Mouse (Mus musculus): ENCODE results near the gene 2900026A02Rik.

The 2900026A02Rik gene

GRCm38 (mm10) chr5:113174916-113175692 is 45.9 kb downstream of the 2900026A02Rik start:
- DNase-seq (ENCODE audit: low spot score in 2 of 2): no peak

- DNase-seq (ENCODE audit: low spot score in 2 of 2): peak in 1 of 2 experiments; percentile 75
Observed at GRCm38 (mm10) chr5:113173318-113173717, 47.7 kb downstream of the 2900026A02Rik start.

DNA sequence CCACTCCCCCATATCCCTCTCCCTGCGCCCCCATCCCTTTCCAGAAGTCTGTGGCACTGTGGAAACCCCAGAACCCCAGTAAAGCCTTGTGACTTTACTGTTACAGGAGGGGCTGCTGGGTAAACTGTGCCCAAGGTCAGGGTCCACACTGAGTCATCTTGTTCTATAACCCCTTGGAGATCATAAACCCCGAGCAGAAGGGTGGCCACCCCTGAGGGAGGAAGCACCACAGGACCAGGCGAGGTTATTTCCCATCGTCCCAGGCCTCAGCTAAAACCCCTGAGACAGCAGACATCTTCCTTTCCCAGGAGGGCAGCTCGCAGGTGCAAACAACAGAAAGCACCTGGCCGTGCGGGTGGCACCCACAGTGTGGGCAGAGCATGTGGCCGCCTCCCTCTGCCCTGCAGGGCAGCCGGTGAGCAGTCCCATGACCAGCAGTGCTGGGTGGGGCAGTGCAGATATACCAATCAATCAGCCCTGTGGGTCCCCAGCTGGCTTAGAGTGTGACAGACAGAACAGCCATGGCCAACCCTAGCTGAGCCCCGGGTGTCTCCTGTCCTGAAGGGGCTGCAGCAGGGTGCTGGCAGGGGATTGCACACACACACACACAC is 49.0 kb downstream of the 2900026A02Rik start:
- no peak for DNase-seq (ENCODE audit: low spot score in 2 of 2)

DNA sequence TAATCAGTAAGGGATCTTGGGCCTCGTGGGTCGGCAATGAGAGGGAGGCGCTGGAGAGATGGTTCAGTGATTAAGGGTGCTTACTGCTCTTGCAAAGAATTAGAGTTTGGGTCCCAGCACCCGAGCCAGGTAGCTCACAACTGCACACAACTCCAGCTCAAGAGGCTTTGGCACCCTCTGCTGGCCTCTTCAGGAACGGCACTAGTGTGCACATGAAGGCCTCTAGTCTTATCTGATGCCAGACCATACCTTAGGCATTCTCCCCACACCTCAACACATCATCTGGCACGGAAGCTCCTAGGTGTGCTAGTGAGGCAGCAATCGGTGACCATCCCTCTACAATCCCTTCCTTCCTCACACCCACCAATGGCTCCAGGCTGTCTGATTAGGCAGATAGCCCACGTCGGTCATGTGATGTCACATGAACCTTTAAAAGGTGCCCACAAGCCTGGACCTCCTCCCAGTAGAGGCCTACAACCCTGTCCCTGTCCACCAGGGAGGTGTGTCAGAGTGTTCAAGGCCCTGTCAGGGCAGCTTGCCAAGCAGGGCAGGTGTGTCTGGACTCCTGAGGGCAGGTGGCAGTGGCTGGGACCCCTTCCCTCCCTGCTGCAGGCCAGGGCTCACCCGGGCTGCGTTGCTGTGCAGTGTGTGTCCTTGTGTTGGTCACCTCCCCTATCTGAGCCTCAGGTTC is 50.8 kb downstream of the 2900026A02Rik start:
- DNase-seq (ENCODE audit: low spot score in 2 of 2): no peak

DNA sequence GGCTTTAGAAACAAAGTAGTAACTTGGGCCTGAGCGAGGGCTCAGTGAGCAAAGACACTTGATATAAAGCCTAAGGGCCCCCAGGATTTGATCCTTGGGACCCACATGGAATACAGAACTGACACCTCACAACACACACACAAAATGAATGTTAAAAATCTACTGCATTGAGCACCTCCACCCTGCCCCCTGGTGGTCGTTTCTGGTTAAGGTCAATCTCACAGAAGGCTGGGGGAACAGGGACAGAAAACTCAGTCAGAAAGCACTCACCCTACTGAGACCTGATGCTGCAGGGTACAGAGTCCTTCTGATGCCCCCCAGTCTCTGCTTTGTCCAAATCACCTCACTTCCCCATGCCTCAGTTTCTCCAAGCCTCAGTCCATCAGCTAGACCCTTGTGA is 53.3 kb downstream of the 2900026A02Rik start:
- DNase-seq (ENCODE audit: low spot score in 2 of 2): peak in 1 of 2 experiments; percentile 60

DNA sequence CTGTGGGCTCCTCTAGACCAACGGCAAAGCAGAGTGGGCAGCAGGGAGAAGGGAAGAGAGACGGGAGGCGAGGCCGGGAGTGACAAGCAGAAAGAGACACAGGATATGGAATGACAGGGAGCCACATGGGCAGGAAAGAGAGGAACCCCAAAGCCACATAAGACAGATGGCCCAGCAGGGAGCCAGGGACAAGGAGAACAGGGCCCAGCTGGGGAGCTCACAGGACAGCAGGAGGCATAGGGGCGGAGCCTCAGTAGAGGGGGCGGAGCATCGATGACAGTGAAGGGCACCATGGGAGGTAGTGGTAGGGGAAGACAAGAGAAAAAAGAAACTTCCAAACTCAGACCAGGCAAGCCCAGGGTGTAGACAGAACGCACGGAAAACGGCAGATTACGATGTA is 55.6 kb downstream of the 2900026A02Rik start:
- DNase-seq (ENCODE audit: low spot score in 2 of 2): no peak

GRCm38 (mm10) chr5:113164873-113165441 is 56.1 kb downstream of the 2900026A02Rik start:
- DNase-seq (ENCODE audit: low spot score in 2 of 2): no peak

- DNase-seq (ENCODE audit: low spot score in 2 of 2): no peak
Observed at GRCm38 (mm10) chr5:113164448-113164847, 56.6 kb downstream of the 2900026A02Rik start.

DNA sequence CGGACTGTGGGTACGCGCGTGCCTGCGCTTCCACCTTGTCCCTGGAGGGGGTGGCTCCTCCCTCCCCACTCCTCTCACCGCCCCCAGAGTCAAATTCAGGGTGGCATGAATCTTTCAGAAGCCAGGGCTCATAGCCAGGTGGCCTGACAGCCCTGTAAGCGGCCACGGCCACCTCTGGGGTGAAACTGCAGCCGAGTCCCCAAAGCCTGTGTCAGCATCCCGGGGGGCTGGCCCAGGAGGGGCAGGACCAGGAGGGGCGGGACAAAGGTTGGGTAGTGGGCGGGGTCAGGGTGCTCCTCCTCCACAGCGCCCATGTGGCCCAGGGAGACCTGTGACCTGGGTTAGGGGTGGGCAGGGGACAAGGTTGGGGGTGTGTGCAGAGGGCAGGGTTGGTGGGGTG is 57.9 kb downstream of the 2900026A02Rik start:
- no peak for DNase-seq (ENCODE audit: low spot score in 2 of 2)

GRCm38 (mm10) chr5:113162699-113163098 is 58.3 kb downstream of the 2900026A02Rik start:
- DNase-seq (ENCODE audit: low spot score in 2 of 2): no peak

DNA sequence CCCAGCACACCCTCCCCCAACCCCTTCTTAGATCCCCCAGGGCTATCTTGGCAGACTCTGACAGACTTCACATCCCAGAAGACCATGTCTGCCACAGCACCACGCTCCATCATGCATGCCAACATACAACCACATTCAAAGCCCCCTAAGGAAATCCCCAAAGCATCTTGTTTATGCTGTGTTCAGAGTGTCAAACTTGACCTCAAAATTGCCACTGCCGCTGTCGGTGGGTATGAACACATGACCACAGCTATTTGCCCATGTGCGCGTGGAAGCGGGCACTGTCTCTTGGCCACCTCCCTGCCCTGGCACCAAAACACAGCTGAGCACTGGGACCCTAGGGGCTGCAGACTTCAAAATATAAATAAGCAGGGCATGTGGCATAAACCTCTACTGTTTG is 59.5 kb downstream of the 2900026A02Rik start:
- no peak for DNase-seq (ENCODE audit: low spot score in 2 of 2)

DNA sequence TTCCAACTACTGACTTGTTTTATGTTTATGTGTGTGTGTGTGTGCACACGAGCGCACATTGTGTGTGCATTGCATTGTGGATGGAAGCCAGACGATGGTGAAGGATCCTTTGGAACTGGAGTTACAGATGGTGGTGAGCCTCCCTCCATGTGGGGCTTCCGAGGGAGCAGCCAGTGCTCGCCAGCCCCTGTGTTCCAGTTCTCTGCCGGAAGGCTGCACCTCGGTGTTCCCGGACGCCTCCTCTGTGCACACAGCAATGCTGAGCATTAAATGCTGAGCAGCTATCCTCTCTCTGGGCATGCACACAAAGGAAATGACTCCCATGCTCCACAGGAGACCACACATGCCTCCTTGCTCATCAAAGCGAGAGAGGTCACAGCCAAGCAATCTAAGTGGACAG is 60.7 kb downstream of the 2900026A02Rik start:
- DNase-seq (ENCODE audit: low spot score in 2 of 2): no peak

GRCm38 (mm10) chr5:113158759-113159355 is 62.2 kb downstream of the 2900026A02Rik start:
- DNase-seq (ENCODE audit: low spot score in 2 of 2): no peak

DNA sequence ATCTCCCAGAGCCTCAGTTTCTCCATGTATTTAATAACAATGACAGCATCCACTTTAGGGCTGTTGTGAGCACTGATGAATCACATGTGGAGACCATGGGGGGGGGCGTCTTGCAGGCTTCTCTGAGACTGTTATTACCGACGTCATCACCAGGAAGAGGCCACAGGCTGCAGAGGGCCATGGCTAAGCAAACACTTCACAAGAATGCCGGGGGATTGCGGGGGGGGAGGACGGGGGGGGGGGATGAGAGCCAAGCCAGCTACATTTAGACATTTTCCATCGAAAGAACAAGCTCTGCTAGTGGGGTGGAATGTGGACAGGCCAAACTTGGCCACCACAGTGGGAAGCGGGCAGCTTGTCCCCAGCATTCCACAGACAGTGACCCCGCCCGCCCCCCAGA is 63.4 kb downstream of the 2900026A02Rik start:
- DNase-seq (ENCODE audit: low spot score in 2 of 2): no peak

DNA sequence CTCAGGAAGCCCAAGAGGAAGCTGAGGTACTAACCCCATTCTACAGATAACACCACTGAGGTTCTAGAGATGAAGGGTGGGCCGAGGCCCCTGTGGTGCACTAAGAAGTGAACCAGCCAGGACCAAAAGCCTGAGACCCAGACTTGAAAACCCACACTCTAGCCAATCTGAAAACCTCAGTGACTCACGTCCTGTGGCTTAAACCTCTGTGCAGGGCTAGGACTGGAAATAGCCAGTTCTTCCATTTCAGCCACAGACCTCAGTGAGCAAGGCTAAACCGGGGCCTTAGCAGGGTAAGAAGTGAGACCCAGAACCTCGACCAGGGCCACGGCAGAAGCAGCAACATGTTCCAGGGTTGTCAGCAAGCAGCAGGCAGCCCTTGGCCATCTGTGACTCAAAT is 64.0 kb downstream of the 2900026A02Rik start:
- no peak for DNase-seq (ENCODE audit: low spot score in 2 of 2)

GRCm38 (mm10) chr5:113155133-113155532 is 65.9 kb downstream of the 2900026A02Rik start:
- peak; percentile 86 to 89 for DNase-seq (ENCODE audit: low spot score in 2 of 2)

- no peak for DNase-seq (ENCODE audit: low spot score in 2 of 2)
Observed at GRCm38 (mm10) chr5:113154441-113154840, 66.6 kb downstream of the 2900026A02Rik start.

GRCm38 (mm10) chr5:113153508-113153830 is 67.6 kb downstream of the 2900026A02Rik start:
- DNase-seq (ENCODE audit: low spot score in 2 of 2): no peak

DNA sequence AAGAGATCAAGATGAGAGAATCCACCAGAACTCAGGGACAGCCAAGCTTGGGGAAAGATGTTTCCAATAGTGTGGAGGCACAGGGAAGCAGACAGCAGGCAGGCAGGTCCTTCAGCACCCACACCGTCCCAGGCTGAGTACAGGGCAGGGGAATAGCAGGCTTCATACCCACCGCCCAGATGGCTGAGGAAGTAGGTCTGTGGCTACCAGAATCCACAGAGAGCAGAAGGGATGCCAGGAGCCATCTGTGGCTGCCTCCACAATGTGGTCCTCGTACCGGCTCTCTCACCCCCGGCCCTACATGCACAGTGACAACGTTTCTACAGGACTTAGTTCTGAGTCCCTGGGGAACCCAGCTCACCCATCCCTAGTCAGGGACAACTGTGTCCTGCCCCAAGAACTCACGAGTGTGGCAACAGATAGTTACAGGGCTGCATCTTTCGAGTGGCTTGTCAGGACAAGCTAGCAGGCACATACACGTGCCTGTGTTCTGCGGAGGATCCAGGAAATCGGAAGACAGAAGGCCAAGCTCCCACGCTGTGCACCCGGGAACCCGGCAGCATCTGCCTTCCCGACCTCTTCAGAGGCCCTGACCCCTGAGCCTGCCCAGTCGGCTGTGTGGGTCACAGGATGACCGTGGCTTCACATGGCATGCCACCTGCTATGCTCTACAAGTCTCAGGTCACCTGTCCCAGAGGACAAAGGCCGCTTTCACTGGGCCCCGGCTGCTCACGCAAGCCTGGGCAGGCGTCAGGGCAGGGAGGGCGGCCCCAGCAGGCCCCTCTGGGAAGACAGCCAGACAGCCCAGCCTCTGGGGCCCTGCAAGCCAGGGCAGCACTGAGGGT is 68.2 kb downstream of the 2900026A02Rik start:
- DNase-seq (ENCODE audit: low spot score in 2 of 2): no peak

DNA sequence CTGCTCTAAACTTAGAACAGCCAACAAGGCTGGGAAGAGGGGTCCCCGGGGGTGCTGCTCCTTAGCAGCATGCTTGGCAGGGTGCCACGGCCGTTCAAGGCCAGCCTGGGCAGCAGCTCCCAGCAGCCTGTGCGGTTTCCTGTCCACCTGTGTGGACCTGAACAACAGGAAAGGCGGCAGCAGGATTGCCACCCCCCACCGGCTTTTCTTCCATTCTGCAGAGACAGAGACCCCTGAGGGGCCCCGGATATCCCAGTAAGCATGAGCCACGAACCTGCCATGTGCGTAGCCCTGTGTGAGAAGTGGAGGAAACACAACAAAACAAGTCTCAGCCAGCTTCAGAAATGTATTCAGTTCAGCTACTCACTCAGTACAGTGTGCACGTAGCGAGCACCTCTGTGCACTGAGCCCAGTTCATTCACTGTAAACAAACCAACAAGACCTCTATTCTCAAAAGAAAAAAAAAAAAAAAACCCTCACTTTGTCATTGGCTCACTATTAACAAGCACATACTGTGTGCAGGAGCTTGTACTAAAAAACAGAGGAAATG is 69.4 kb downstream of the 2900026A02Rik start:
- DNase-seq (ENCODE audit: low spot score in 2 of 2): no peak

Data from frontal cortex, postnatal 36 days (tissue).